Comparison of ENCODE assay signal across 15 mouse cellular contexts in genomic region chr12:79253294-79254053, GRCm38 (mm10). TPM values are rescaled to one million over a fixed set of nuclear protein-coding genes. Genes with fewer than 3 reads are reported as not detected.
DNase-seq lines count a peak whose midpoint lies in the region; ATAC-seq and TF ChIP-seq lines count a peak whose summit lies in the region.
"Had no signal": no experiment of that assay in that cellular context is flagged by ENCODE, and none has a peak within 500 bp of the region (broad histone marks: within the 10 kb centered on the region; RNA-seq: fewer than 3 reads in every experiment).

No protein-coding gene starts in this region.

- TF ChIP-seq CTCF in lung, postnatal 0 days (IDR thresholded peaks at IDR 0.05): no peak
- no peak for TF ChIP-seq CTCF in lung, adult 2 months (IDR thresholded peaks at IDR 0.05; ENCODE audit: insufficient read depth, low read length)
- no peak for TF ChIP-seq CTCF in left cerebral cortex, adult 2 months (IDR thresholded peaks at IDR 0.05)

- intact Hi-C loops in left cerebral cortex, adult 2 months (cut with DNase I): no loop called here

- H3K36me3 ChIP-seq in lung, postnatal 0 days (ENCODE audit: insufficient read depth, low read length): peaks cover 26% of the 10 kb centered on the region

- 85% methylated on average over 9 of the region's 9 CpGs for WGBS in lung, postnatal 0 days
- 85% methylated on average over 9 of the region's 9 CpGs for WGBS in lung, adult 2 months

- H3K27me3 ChIP-seq in lung, postnatal 0 days (replicated peaks; ENCODE audit: insufficient read depth, low read length): no peaks in the 10 kb centered on the region
- H3K27me3 ChIP-seq: limb, embryonic 13.5 days had no signal

- H3K9me3 ChIP-seq in lung, postnatal 0 days (ENCODE audit: low read length): no peaks in the 10 kb centered on the region
- H3K9me3 ChIP-seq: heart, embryonic 10.5 days; limb, embryonic 13.5 days had no signal

- no peaks in the 10 kb centered on the region for H3K4me1 ChIP-seq in lung, postnatal 0 days (ENCODE audit: insufficient read depth, low read depth, low read length)
- no peaks in the 10 kb centered on the region for H3K4me1 ChIP-seq in lung, adult 2 months (ENCODE audit: control insufficient read depth, insufficient read depth, low read length)
- H3K4me1 ChIP-seq: heart, embryonic 10.5 days; limb, embryonic 13.5 days had no signal

- no peak overlapping the region for H3K27ac ChIP-seq in lung, postnatal 0 days (ENCODE audit: low read length)
- H3K27ac ChIP-seq in left cerebral cortex, adult 2 months: no peak overlapping the region
- H3K27ac ChIP-seq: heart, embryonic 10.5 days; limb, embryonic 13.5 days had no signal

- H3K4me2 ChIP-seq in lung, postnatal 0 days (replicated peaks; ENCODE audit: low read depth, low read length): no peak overlapping the region
- H3K4me2 ChIP-seq: limb, embryonic 13.5 days had no signal

- 0 out of 2 replicates have a peak, but pooled peaks have one; percentile 16 for TF ChIP-seq EP300 in lung, postnatal 0 days (IDR thresholded peaks at IDR 0.05)

- DNase-seq in lung, postnatal 0 days (ENCODE audit: low spot score): no peak
- no peak for DNase-seq in lung, adult 2 months
- peak; percentile 18 for DNase-seq in kidney, postnatal 10 days
- DNase-seq in layer of hippocampus, adult 9-11 months: no peak
- no peak for DNase-seq in left cerebral cortex, adult 2 months (ENCODE audit: extremely low spot score in 1 of 2, low spot score in 2 of 2)
- DNase-seq in adrenal gland, postnatal 36 days: no peak
- DNase-seq: cerebellum, adult 9-11 months; embryo, embryonic 11 days; gastrocnemius, postnatal 10 days; lung, postnatal 10 days; midbrain, embryonic 14.5 days had no signal

- ATAC-seq in lung, postnatal 0 days: peak; percentile 58
- ATAC-seq in hematopoietic stem cell, adult 5-6 weeks (replicated peaks in 1 of 2; ENCODE audit: insufficient read depth in 1 of 2, low FRiP score in 2 of 2, low TSS enrichment in 1 of 2, low read depth in 1 of 2, poor library complexity in 2 of 2, severe bottlenecking in 2 of 2): peak; percentile 57 to 75; a peak in 3 of 4 replicates
- ATAC-seq: forebrain, embryonic 16.5 days had no signal

- H3K4me3 ChIP-seq in lung, postnatal 0 days (ENCODE audit: low read depth, low read length): no peak overlapping the region
- H3K4me3 ChIP-seq in lung, adult 2 months (replicated peaks; ENCODE audit: extremely low read depth, low read depth, low read length): no peak overlapping the region
- no peak overlapping the region for H3K4me3 ChIP-seq in left cerebral cortex, adult 2 months
- H3K4me3 ChIP-seq: heart, embryonic 10.5 days; limb, embryonic 13.5 days had no signal

- TF ChIP-seq POLR2A in lung, adult 2 months (IDR thresholded peaks at IDR 0.05; ENCODE audit: borderline replicate concordance, extremely low read depth, low read depth, low read length): no peak

- no peak overlapping the region for H3K9ac ChIP-seq in lung, postnatal 0 days (replicated peaks; ENCODE audit: low read depth)
- H3K9ac ChIP-seq: limb, embryonic 13.5 days had no signal

RNA-seq across cellular contexts. Expression of gene Zfyve26, which starts 42.6 kb away (rescaled TPM):
- polyA plus RNA-seq in lung, postnatal 0 days (2015; fragmentation: Nextera tagmentation; extraction: Ambion mirVana): 7.0 and 8.0 TPM in 2 replicates
- polyA plus RNA-seq in lung, adult 2 months (2012; rRNA removed): 20.1 and 21.7 TPM in 2 replicates
- 15.5 and 21.1 TPM in 2 replicates for total RNA-seq in hematopoietic stem cell, adult 5-6 weeks (2017)
- 10 to 100 TPM; 29.0 to 31.5 TPM for total RNA-seq in left cerebral cortex, adult 2 months (2021)
- total RNA-seq in adrenal gland, postnatal 36 days (2021): 10 to 100 TPM; 20.5 to 24.4 TPM

RNA-seq across cellular contexts. Expression of gene Rad51b, which starts 43.6 kb away (rescaled TPM):
- polyA plus RNA-seq in lung, postnatal 0 days (2015; fragmentation: Nextera tagmentation; extraction: Ambion mirVana): 1.3 and 1.5 TPM in 2 replicates
- polyA plus RNA-seq in lung, adult 2 months (2012; rRNA removed): 0.25 and 1.1 TPM in 2 replicates
- total RNA-seq in hematopoietic stem cell, adult 5-6 weeks (2017): 12.7 and 13.3 TPM in 2 replicates
- under 1 TPM in 1 of 2 experiments, not detected in 1; 0.36 TPM for total RNA-seq in left cerebral cortex, adult 2 months (2021)
- under 1 TPM; 0.49 to 0.63 TPM for total RNA-seq in adrenal gland, postnatal 36 days (2021)

RNA-seq across cellular contexts. Expression of gene Rdh12, which starts 44.8 kb away (rescaled TPM):
- 0.61 and 0.69 TPM in 2 replicates for polyA plus RNA-seq in lung, postnatal 0 days (2015; fragmentation: Nextera tagmentation; extraction: Ambion mirVana)
- polyA plus RNA-seq in lung, adult 2 months (2012; rRNA removed): 0.69 and 8.9 TPM in 2 replicates
- total RNA-seq in hematopoietic stem cell, adult 5-6 weeks (2017): 15.8 and 17.6 TPM in 2 replicates
- 1 to 10 TPM; 1.8 to 2.1 TPM for total RNA-seq in left cerebral cortex, adult 2 months (2021)
- under 1 TPM; 0.43 TPM for total RNA-seq in adrenal gland, postnatal 36 days (2021)
